Mouse (Mus musculus): ENCODE results near the gene Panx1.

Panx1 gene

DNA sequence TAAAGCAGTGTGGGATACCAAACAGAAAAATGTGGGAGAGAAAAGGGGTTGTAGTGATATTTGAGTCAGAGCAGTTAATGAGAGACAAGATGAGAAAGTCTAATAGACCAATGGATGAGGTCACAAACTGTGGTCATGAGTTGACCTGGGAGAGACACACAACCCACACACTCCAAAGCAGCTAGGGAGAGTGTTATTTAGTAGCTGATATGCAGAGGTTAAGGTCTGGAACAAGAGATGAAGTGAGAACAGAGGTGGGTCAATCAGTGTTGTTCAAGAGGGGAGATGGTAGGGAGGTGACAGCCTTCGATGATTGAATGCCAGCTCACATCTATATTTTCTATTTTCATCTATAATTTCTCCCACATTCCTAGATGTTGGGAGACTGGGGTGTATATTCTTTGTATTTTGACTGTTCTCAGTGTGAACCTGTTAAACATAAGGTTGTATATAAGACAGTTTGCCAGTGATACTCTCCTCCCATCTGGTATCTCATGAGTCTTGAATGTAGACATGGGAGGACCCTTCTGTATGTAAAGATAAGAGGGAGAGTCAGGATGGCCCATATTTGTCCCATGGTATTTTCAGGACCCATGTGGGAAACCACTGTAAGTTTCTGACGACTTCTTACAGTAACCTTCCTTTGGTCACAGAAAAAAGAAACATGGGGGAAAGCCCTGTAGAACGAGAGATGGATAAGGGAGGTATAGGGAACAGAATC is 74.3 kb downstream of the Panx1 start:
- DNase-seq (ENCODE audit: low spot score), result no peak

DNA sequence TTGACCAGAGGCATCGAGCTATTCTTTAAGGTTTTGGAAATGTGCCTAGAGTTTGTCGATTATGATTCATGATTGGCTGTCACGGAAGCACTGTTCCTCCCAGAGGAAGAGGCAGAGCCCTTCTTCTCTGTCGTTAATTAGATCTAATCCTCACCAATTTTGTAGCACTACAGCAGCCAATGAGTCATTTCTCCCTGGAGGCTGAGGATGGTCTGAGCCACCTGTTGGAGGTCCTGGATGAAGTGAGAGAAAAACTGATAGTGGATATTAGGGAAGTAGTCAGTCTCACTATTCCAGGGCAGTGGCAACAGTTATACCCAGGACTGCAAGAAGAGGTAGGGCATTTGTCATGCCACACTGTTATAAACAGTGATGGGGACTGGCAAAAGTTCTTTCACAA is 75.1 kb downstream of the Panx1 start:
- no peak for DNase-seq (ENCODE audit: low spot score)

DNA sequence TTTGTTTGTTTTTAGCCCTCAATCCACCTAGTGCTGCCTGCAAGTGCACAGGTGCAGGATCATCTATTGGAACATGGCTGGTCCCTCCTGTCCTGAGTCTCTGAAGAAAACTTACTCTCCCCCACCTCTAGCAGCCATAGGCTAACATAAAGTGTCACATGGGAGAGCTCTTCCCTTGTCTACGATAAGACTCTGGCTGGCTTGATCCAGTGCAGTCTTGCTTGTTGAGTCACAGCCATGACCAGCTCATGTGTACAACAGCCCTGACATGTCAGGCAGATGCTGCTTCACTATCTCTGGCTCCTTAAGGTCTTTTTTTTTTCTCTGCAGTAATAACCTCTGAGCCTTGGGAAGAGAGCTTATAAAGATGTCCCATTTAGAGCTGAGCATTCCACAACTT is 77.7 kb downstream of the Panx1 start:
- DNase-seq (ENCODE audit: low spot score), result no peak

DNA sequence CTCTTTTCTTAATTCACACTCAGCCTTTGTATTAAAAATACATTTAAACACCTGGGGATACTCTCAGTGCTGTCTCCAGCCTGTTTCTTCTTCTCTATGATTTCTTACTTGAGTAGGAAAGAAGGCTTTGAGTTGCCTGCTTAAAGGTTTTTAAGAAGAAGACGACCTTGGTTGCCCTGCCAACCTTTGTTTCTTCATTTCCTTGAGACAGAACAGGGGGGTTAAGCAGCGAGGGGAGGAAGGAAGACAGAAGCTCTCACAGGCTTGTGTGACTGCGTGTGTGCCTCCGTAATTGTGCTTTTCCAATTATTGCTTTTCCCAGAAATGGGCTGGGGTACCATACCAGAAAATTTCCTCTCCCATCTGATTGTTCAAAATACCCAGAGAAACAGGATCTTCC is 78.5 kb downstream of the Panx1 start:
- DNase-seq (ENCODE audit: low spot score), result no peak

DNA sequence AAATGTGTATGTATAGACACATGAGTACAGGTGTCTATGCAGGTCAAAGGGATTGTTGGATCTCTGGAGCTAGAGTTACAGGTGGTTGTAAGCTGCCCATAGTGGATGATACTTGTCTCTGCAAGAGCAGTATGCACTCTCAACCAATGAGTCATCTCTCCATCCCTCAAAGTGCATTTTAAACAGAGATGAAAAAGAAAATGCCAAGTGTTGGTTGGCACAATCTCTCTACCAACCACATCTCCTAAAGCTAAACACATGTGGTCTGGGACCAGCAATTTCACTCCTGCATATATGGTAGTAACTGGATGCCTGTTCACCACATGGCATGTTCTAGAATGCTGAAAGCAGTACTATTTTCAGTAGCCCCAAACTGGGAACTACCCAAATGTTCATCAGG is 79.9 kb downstream of the Panx1 start:
- DNase-seq (ENCODE audit: low spot score), result no peak

DNA sequence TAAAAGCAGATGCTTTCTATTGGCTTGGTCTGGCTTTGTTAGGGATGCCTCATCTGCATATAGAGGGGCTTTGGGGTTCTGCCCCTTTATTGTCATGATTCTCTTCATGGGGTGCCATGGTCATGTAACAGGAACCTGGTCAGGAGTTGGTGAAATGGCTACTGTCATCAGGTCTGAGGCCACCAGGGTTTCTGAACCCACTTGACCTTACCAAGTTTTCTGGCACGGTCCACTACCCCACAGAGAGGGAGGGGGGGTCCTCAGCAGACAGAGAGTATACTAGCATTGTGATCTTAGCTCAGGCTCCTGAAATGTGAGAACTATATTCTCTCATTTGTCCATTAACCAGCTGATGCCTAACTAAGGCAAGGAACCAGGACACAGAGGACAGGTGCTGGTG is 82.5 kb downstream of the Panx1 start:
- no peak for DNase-seq (ENCODE audit: low spot score)

DNA sequence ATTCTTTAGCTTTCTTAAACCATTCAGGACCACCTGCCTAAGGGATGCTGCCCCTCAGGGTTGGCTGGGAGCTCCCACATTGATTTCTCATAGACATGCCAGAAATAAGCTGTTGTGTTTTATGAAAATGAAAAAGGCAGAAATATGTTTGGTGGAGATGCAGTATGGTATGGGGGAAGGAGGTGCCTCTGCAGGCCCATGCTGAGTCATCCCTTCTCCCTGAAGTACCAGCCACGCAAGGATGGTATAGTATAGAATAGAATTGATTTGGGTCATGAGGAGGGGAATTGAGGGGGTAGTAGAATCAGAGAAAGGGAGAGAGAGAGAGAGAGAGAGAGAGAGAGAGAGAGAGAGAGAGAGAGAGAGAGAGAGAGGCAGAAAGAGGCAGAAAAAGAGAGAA is 90.6 kb downstream of the Panx1 start:
- no peak for DNase-seq (ENCODE audit: low spot score)
